Comparison of ENCODE assay signal across 30 mouse cellular contexts in genomic region chr9:103369951-103370350, GRCm38 (mm10). TPM values are rescaled to one million over a fixed set of nuclear protein-coding genes. Genes with fewer than 3 reads are reported as not detected.
DNase-seq lines count a peak whose midpoint lies in the region; ATAC-seq and TF ChIP-seq lines count a peak whose summit lies in the region.
"Had no signal": no experiment of that assay in that cellular context is flagged by ENCODE, and none has a peak within 500 bp of the region (broad histone marks: within the 10 kb centered on the region; RNA-seq: fewer than 3 reads in every experiment).

No protein-coding gene starts in this region.

- no peaks in the 10 kb centered on the region for H3K9me3 ChIP-seq in heart, embryonic 13.5 days
- H3K9me3 ChIP-seq in hindbrain, embryonic 11.5 days (ENCODE audit: control insufficient read depth, low read length), result no peaks in the 10 kb centered on the region
- H3K9me3 ChIP-seq in hindbrain, embryonic 14.5 days (ENCODE audit: control insufficient read depth, low read length), result no peaks in the 10 kb centered on the region
- H3K9me3 ChIP-seq: forebrain, embryonic 15.5 days; limb, embryonic 10.5 days; limb, embryonic 15.5 days; liver, embryonic 13.5 days; megakaryocyte, embryonic 14.5 days; midbrain, embryonic 13.5 days had no signal

- H3K9ac ChIP-seq in heart, embryonic 13.5 days, result no peak overlapping the region
- H3K9ac ChIP-seq in hindbrain, embryonic 11.5 days (ENCODE audit: low read depth, low read length), result no peak overlapping the region
- no peak overlapping the region for H3K9ac ChIP-seq in hindbrain, embryonic 14.5 days
- H3K9ac ChIP-seq: forebrain, embryonic 15.5 days; limb, embryonic 15.5 days; liver, embryonic 13.5 days; midbrain, embryonic 13.5 days had no signal

- no peaks in the 10 kb centered on the region for H3K27me3 ChIP-seq in heart, embryonic 13.5 days (replicated peaks)
- H3K27me3 ChIP-seq in hindbrain, embryonic 11.5 days (ENCODE audit: control insufficient read depth, insufficient read depth, low read length), result no peaks in the 10 kb centered on the region
- H3K27me3 ChIP-seq in hindbrain, embryonic 14.5 days (ENCODE audit: control insufficient read depth, insufficient read depth, low read length), result no peaks in the 10 kb centered on the region
- H3K27me3 ChIP-seq: forebrain, embryonic 15.5 days; limb, embryonic 15.5 days; liver, embryonic 13.5 days; midbrain, embryonic 13.5 days had no signal

- no peak for TF ChIP-seq POLR2A in brain, embryonic 14.5 days (IDR thresholded peaks at IDR 0.05; ENCODE audit: borderline replicate concordance, extremely low read depth, insufficient read depth, insufficient read length, poor library complexity, severe bottlenecking)

- H3K36me3 ChIP-seq in heart, embryonic 13.5 days, result peaks cover 21% of the 10 kb centered on the region
- no peaks in the 10 kb centered on the region for H3K36me3 ChIP-seq in hindbrain, embryonic 11.5 days (ENCODE audit: control insufficient read depth, insufficient read depth, low read length)
- H3K36me3 ChIP-seq in hindbrain, embryonic 14.5 days (replicated peaks; ENCODE audit: control insufficient read depth, insufficient read depth), result no peaks in the 10 kb centered on the region
- H3K36me3 ChIP-seq: forebrain, embryonic 15.5 days; liver, embryonic 13.5 days; midbrain, embryonic 13.5 days had no signal

- no peak overlapping the region for H3K4me2 ChIP-seq in heart, embryonic 13.5 days
- no peak overlapping the region for H3K4me2 ChIP-seq in hindbrain, embryonic 11.5 days (replicated peaks; ENCODE audit: low read depth, low read length)
- H3K4me2 ChIP-seq in hindbrain, embryonic 14.5 days (replicated peaks), result no peak overlapping the region
- H3K4me2 ChIP-seq: forebrain, embryonic 15.5 days; limb, embryonic 15.5 days; liver, embryonic 13.5 days; midbrain, embryonic 13.5 days had no signal

- WGBS in heart, embryonic 13.5 days, result 41% methylated on average over 4 of the region's 4 CpGs
- 60% methylated on average over 4 of the region's 4 CpGs for WGBS in hindbrain, embryonic 11.5 days
- WGBS in hindbrain, embryonic 14.5 days, result 50% methylated on average over 4 of the region's 4 CpGs

- ATAC-seq in heart, embryonic 13.5 days (ENCODE audit: extremely low read depth, insufficient number of reproducible peaks, low FRiP score, low TSS enrichment), result no peak
- ATAC-seq in hindbrain, embryonic 11.5 days (ENCODE audit: low FRiP score), result no peak
- ATAC-seq in hindbrain, embryonic 14.5 days (ENCODE audit: low FRiP score), result no peak
- no peak for ATAC-seq in cerebellum, adult (ENCODE audit: insufficient number of reproducible peaks, low FRiP score, low TSS enrichment)
- ATAC-seq: activated CD4-positive, CD25-positive, alpha-beta regulatory T cell, adult 4 months; forebrain, embryonic 15.5 days; intestine, embryonic 16.5 days; lung, postnatal 0 days; midbrain, embryonic 13.5 days had no signal

- DNase-seq in heart, adult 8-10 months (ENCODE audit: low spot score), result no peak
- DNase-seq in hindbrain, embryonic 11.5 days (ENCODE audit: low spot score), result no peak
- DNase-seq in hindbrain, embryonic 14.5 days (ENCODE audit: low spot score), result no peak
- DNase-seq in Muller cell, postnatal 12 days (ENCODE audit: inconsistent ontology term), result peak; percentile 88
- DNase-seq in brain, embryonic 14.5 days (ENCODE audit: low read depth), result peak; percentile 32
- DNase-seq: adrenal gland, adult 2 months; adrenal gland, postnatal 36 days; B cell, adult 2 months; cerebellum, adult 8-10 months; cerebellum, postnatal 25 days; gastrocnemius, postnatal 25 days; kidney, adult 9 months; kidney, postnatal 10 days; layer of hippocampus, postnatal 36 days; liver, embryonic 13.5 days; lung, adult 18-20 months; lung, postnatal 4 days; thymus, adult 18-20 months; thymus, postnatal 25 days had no signal

- H3K27ac ChIP-seq in heart, embryonic 13.5 days (replicated peaks), result peak overlapping the region; percentile 66
- peak overlapping the region; percentile 24; the same call in 1 of the 2 replicates for H3K27ac ChIP-seq in hindbrain, embryonic 11.5 days (ENCODE audit: low read depth, low read length)
- no peak overlapping the region for H3K27ac ChIP-seq in hindbrain, embryonic 14.5 days
- H3K27ac ChIP-seq: forebrain, embryonic 15.5 days; heart, adult 2 months; limb, embryonic 10.5 days; limb, embryonic 15.5 days; liver, embryonic 13.5 days; midbrain, embryonic 13.5 days had no signal

- H3K4me3 ChIP-seq in heart, embryonic 13.5 days, result no peak overlapping the region
- no peak overlapping the region for H3K4me3 ChIP-seq in hindbrain, embryonic 11.5 days (ENCODE audit: low read depth, low read length)
- H3K4me3 ChIP-seq in hindbrain, embryonic 14.5 days (replicated peaks; ENCODE audit: low read length), result no peak overlapping the region
- H3K4me3 ChIP-seq: forebrain, embryonic 15.5 days; heart, adult 2 months; limb, embryonic 10.5 days; limb, embryonic 15.5 days; liver, embryonic 13.5 days; megakaryocyte, embryonic 14.5 days; midbrain, embryonic 13.5 days had no signal

- peaks cover 34% of the 10 kb centered on the region for H3K4me1 ChIP-seq in heart, embryonic 13.5 days
- peaks cover 6% of the 10 kb centered on the region for H3K4me1 ChIP-seq in hindbrain, embryonic 11.5 days (replicated peaks; ENCODE audit: control insufficient read depth, insufficient read depth, low read length)
- peaks cover 7% of the 10 kb centered on the region for H3K4me1 ChIP-seq in hindbrain, embryonic 14.5 days (replicated peaks; ENCODE audit: control insufficient read depth, insufficient read depth, low read length)

- no peak for TF ChIP-seq CTCF in brain, embryonic 14.5 days (IDR thresholded peaks at IDR 0.05; ENCODE audit: borderline replicate concordance, extremely low read depth, insufficient read depth, insufficient read length)

RNA-seq across cellular contexts. Expression of gene Cdv3, which starts 4.3 kb away (rescaled TPM):
- 87.5 and 92.2 TPM in 2 replicates for polyA plus RNA-seq in heart, embryonic 13.5 days (2015; fragmentation: Nextera tagmentation; extraction: Ambion mirVana)
- 100 to 1,000 TPM; 131 to 164 (median 151) TPM for total RNA-seq in heart, adult 8-10 months (2022)
- polyA plus RNA-seq in hindbrain, embryonic 11.5 days (2014; fragmentation: Nextera tagmentation; extraction: Ambion mirVana), result 105 and 135 TPM in 2 replicates
- 62.4 and 76.0 TPM in 2 replicates for polyA plus RNA-seq in hindbrain, embryonic 14.5 days (2014; fragmentation: Nextera tagmentation; extraction: Ambion mirVana)
- 56.8 and 85.3 TPM in 2 replicates for polyA plus RNA-seq in brain, embryonic 14.5 days (2012; rRNA removed)

Comparison
In these comparisons a context has a peak if more than half of its experiments do, and no peak if none do; other contexts are left out.
1. DNase-seq: peak in Muller cell, postnatal 12 days (single experiment) and brain, embryonic 14.5 days (single experiment); none in heart, adult 8-10 months (single experiment), hindbrain, embryonic 11.5 days (single experiment) and hindbrain, embryonic 14.5 days (single experiment).